Mouse (Mus musculus): Measurements from ENCODE around the gene 2010300C02Rik.

DNA sequence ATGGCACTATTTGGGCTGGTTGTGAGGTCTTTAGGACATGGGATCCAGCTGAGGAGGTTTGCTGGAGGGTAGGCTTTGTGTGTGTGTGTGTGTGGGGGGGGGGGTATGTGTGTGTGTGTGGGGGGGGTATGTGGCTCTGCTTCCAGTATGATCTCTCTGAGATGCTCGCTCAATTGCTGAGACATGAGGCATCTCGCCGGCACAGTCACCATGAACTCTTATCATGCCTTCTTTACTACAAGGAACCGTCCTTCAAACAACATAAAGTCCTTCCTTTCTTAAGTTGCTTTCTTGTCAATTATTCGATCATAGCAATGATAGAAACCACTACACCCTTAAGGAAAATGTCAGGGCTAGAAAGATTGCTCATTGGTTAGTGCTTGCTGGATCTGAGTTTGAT is 8.8 kb downstream of the 2010300C02Rik start:
- TF ChIP-seq POLR2A (IDR thresholded peaks at IDR 0.05; ENCODE audit: extremely low read depth, insufficient read depth, low read length): no peak
- no peak for TF ChIP-seq CTCF (IDR thresholded peaks at IDR 0.05; ENCODE audit: extremely low read depth, insufficient read depth, low read length)
